Mouse (Mus musculus) CH12.LX (cell line): ENCODE results near the gene Limd1. TPM values are rescaled to one million over a fixed set of nuclear protein-coding genes. Genes with fewer than 3 reads are reported as not detected.

ENCODE experiments used
- DNase-seq: peaks from one replicate; pipeline ENCODE4 v3.0.0-alpha.2; 2013; ENCODE audit errors: extremely low read depth
- H3K27ac ChIP-seq: 2 replicates; pipeline ENCODE4 v1.5.1; 2012; ENCODE audit warnings: low read depth, mild to moderate bottlenecking, control low read depth, moderate library complexity; ENCODE audit not compliant: insufficient read depth
- H3K27me3 ChIP-seq: replicated peaks from 2 replicates; pipeline ENCODE3; 2012; ENCODE audit warnings: inconsistent platforms
- H3K36me3 ChIP-seq, 2 experiments: replicated peaks in 1 of 2; 2 replicates each; pipeline versions ENCODE3 to v1.6.1; 2012; ENCODE audit warnings: inconsistent platforms in 1 of 2, low read length in 1 of 2, mild to moderate bottlenecking in 1 of 2, mixed read lengths in 1 of 2, moderate library complexity in 1 of 2; ENCODE audit not compliant: control insufficient read depth in 1 of 2, insufficient read depth in 1 of 2
- H3K4me1 ChIP-seq, 2 experiments: 2 replicates each; pipeline ENCODE4 v1.6.1; 2012; ENCODE audit warnings: inconsistent platforms in 1 of 2, moderate library complexity in 1 of 2; ENCODE audit not compliant: insufficient read depth in 2 of 2, control insufficient read depth in 1 of 2
- H3K4me2 ChIP-seq: 2 replicates; pipeline ENCODE4 v1.6.1; 2012; ENCODE audit warnings: low read depth, mild to moderate bottlenecking, control low read depth; ENCODE audit not compliant: poor library complexity, insufficient read depth, severe bottlenecking
- H3K4me3 ChIP-seq, 3 experiments: fragments of 150-350 bp in 1 of 3; sonication (generic) in 1 of 3; replicated peaks in 1 of 3; 2 replicates each; pipeline versions ENCODE3 to v1.5.1; 2011 to 2012; ENCODE audit warnings: low read depth in 2 of 3, low read length in 2 of 3, mild to moderate bottlenecking in 2 of 3, moderate library complexity in 2 of 3, control low read depth in 1 of 3, improper control_type of control experiment in 1 of 3, inconsistent platforms in 1 of 3, mixed read lengths in 1 of 3; ENCODE audit not compliant: poor library complexity in 1 of 3
- H3K79me2 ChIP-seq: replicated peaks from 2 replicates; pipeline ENCODE4 v1.6.1; 2012; ENCODE audit warnings: mild to moderate bottlenecking, moderate library complexity; ENCODE audit not compliant: control insufficient read depth, poor library complexity, insufficient read depth, severe bottlenecking; ENCODE audit errors: extremely low read depth
- H3K9ac ChIP-seq: 2 replicates; pipeline ENCODE4 v1.6.1; 2012; ENCODE audit warnings: low read depth, mild to moderate bottlenecking, control low read depth, moderate library complexity; ENCODE audit not compliant: insufficient read depth
- H3K9me3 ChIP-seq: replicated peaks from 2 replicates; pipeline ENCODE3; 2012; ENCODE audit warnings: low read length, inconsistent platforms, mixed read lengths
- BHLHE40 ChIP-seq: IDR thresholded peaks from 2 replicates; pipeline ENCODE4 v1.6.1; 2011; ENCODE audit warnings: mild to moderate bottlenecking, low read depth, low read length, improper control_type of control experiment
- CHD2 ChIP-seq: IDR thresholded peaks from 2 replicates; pipeline ENCODE4 v1.6.1; 2011; ENCODE audit warnings: low read length, improper control_type of control experiment
- CTCF ChIP-seq, 2 experiments: IDR thresholded peaks in 1 of 2; conservative IDR thresholded peaks in 1 of 2; 2 replicates each; pipeline ENCODE4 v1.5.1; 2011 to 2012; ENCODE audit warnings: low read depth in 2 of 2, low read length in 2 of 2, improper control_type of control experiment in 1 of 2, inconsistent platforms in 1 of 2, mild to moderate bottlenecking in 1 of 2, moderate library complexity in 1 of 2
- HCFC1 ChIP-seq: IDR thresholded peaks from 2 replicates; pipeline ENCODE4 v1.6.1; 2012; ENCODE audit warnings: low read depth, mild to moderate bottlenecking, inconsistent platforms, low read length, improper control_type of control experiment
- IRF4 ChIP-seq: IDR thresholded peaks from 2 replicates; pipeline ENCODE4 v1.6.1; 2014; ENCODE audit warnings: low read depth, mild to moderate bottlenecking, inconsistent platforms, low read length, improper control_type of control experiment
- JUN ChIP-seq: IDR thresholded peaks from 2 replicates; pipeline ENCODE4 v1.6.1; 2011; ENCODE audit warnings: low read depth, mild to moderate bottlenecking, low read length, improper control_type of control experiment, moderate library complexity; ENCODE audit not compliant: insufficient read depth
- JUND ChIP-seq: conservative IDR thresholded peaks from 2 replicates; pipeline ENCODE4 v1.6.1; 2011; ENCODE audit warnings: low read depth, low read length, improper control_type of control experiment
- MAX ChIP-seq: IDR thresholded peaks from 2 replicates; pipeline ENCODE4 v1.6.1; 2011; ENCODE audit warnings: low read length, improper control_type of control experiment
- MAZ ChIP-seq: IDR thresholded peaks from 2 replicates; pipeline ENCODE4 v1.6.1; 2012; ENCODE audit warnings: low read depth, mild to moderate bottlenecking, inconsistent platforms, low read length, improper control_type of control experiment, moderate library complexity
- MEF2A ChIP-seq: IDR thresholded peaks from 2 replicates; pipeline ENCODE4 v1.6.1; 2014; ENCODE audit warnings: low read depth, mild to moderate bottlenecking, inconsistent platforms, low read length, improper control_type of control experiment, borderline replicate concordance
- MXI1 ChIP-seq: IDR thresholded peaks from 2 replicates; pipeline ENCODE4 v1.6.1; 2011; ENCODE audit warnings: mild to moderate bottlenecking, low read depth, low read length, improper control_type of control experiment
- MYC ChIP-seq: IDR thresholded peaks from 2 replicates; pipeline ENCODE4 v1.6.1; 2011; ENCODE audit warnings: low read depth, mild to moderate bottlenecking, improper control_type of control experiment, low read length
- RAD21 ChIP-seq: IDR thresholded peaks from 2 replicates; pipeline ENCODE4 v1.6.1; 2011; ENCODE audit warnings: low read depth, mild to moderate bottlenecking, low read length, improper control_type of control experiment, moderate library complexity
- SMC3 ChIP-seq: IDR thresholded peaks from 2 replicates; pipeline ENCODE4 v1.6.1; 2011; ENCODE audit warnings: low read depth, low read length, improper control_type of control experiment
- TCF12 ChIP-seq: IDR thresholded peaks from 2 replicates; pipeline ENCODE4 v1.6.1; 2014; ENCODE audit warnings: low read depth, mild to moderate bottlenecking, inconsistent platforms, low read length, improper control_type of control experiment
- UBTF ChIP-seq: IDR thresholded peaks from 2 replicates; pipeline ENCODE4 v1.6.1; 2012; ENCODE audit warnings: low read depth, mild to moderate bottlenecking, inconsistent platforms, low read length, improper control_type of control experiment, moderate library complexity
- USF1 ChIP-seq: IDR thresholded peaks from 2 replicates; pipeline ENCODE4 v1.6.1; 2014; ENCODE audit warnings: low read depth, mild to moderate bottlenecking, inconsistent platforms, low read length, improper control_type of control experiment
- USF2 ChIP-seq: conservative IDR thresholded peaks from 2 replicates; pipeline ENCODE4 v1.6.1; 2011; ENCODE audit warnings: low read depth, low read length, improper control_type of control experiment
- ZC3H11A ChIP-seq: IDR thresholded peaks from 2 replicates; pipeline ENCODE4 v1.6.1; 2012; ENCODE audit warnings: low read depth, mild to moderate bottlenecking, inconsistent platforms, low read length, improper control_type of control experiment
- ZKSCAN1 ChIP-seq: IDR thresholded peaks from 2 replicates; pipeline ENCODE4 v1.6.1; 2012; ENCODE audit warnings: low read depth, inconsistent platforms, low read length, improper control_type of control experiment, borderline replicate concordance
- ZNF384 ChIP-seq: IDR thresholded peaks from 2 replicates; pipeline ENCODE4 v1.6.1; 2012; ENCODE audit warnings: low read depth, low read length, improper control_type of control experiment, inconsistent platforms
- dilution Hi-C: fragments of 300-500 bp; cut with MboI; formaldehyde crosslinking; loops from 2 replicates; pipeline ENCODE4 v1.14.3; 2020; ENCODE audit warnings: low sequenced_read_pairs; ENCODE audit not compliant: extremely low pct_unique_long_range_greater_than_20kb, extremely low pct_ligation_motif_present
- in situ Hi-C: fragments of 300-500 bp; cut with MboI; formaldehyde crosslinking; loops from 3 replicates; pipeline ENCODE4 v1.14.3; 2019; ENCODE audit warnings: low sequenced_read_pairs, low pct_ligation_motif_present, low pct_unique_long_range_greater_than_20kb, mixed read lengths
- polyA plus RNA-seq: library from polyadenylated mRNA; unstranded; fragments of >175 nt; gene quantifications from 2 replicates; pipeline ENCODE4 v1.2.1, GENCODE M21; 2012; ENCODE audit warnings: low read depth; ENCODE audit not compliant: insufficient read length
- total RNA-seq, 2 experiments: library from RNA; depleted of rRNA; stranded (reverse); fragments of 300-350 nt in 1 of 2; fragments of >200 nt in 1 of 2; gene quantifications; 2 replicates each; pipeline ENCODE4 v1.2.3; 2012 to 2014

The Limd1 gene
- total and polyA plus RNA-seq, 3 experiments: 52.7 to 64.5 (median 60.5) TPM

DNA sequence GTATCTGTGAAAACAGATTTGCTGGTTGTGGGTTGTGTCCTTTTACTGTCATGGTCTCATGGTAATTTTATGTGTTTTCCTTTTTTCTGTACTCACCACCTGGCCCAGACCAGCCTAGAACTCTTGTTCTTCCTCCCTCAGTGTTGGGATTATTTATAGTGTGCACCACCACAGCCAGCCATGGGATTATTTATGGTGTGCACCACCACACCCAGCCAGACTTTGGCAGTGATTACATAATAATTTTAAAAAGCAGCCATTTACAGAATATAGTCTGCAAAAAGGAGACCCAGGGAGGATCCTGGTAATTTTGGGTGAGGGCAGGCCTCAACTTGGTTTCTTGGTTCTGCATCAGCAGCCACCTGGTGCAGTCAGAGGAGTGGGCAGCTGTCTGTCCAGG is 29.9 kb upstream of the Limd1 start:
- no peak for DNase-seq
- no peaks in the 10 kb centered on the region for H3K27me3 ChIP-seq
- no peak overlapping the region for H3K27ac ChIP-seq
- in situ Hi-C loops (no loop called here), dilution Hi-C loops (no loop called here)
- no peak overlapping the region for H3K4me3 ChIP-seq
- no peaks in the 10 kb centered on the region for H3K9me3 ChIP-seq
- peaks cover 17 to 58% of the 10 kb centered on the region in 2 experiments for H3K36me3 ChIP-seq
- H3K9ac ChIP-seq: no peak overlapping the region
- TF ChIP-seq MAZ: no peak
- no peak for TF ChIP-seq CHD2
- TF ChIP-seq RAD21: no peak
- no peak for TF ChIP-seq USF1
- no peak for TF ChIP-seq MXI1
- TF ChIP-seq JUND: no peak
- no peak for TF ChIP-seq USF2
- TF ChIP-seq SMC3: no peak
- TF ChIP-seq HCFC1: no peak
- TF ChIP-seq IRF4: no peak
- no peak overlapping the region for H3K4me2 ChIP-seq
- H3K79me2 ChIP-seq: no peaks in the 10 kb centered on the region
- H3K4me1 ChIP-seq: peaks cover 0 to 10% of the 10 kb centered on the region in 2 experiments; a peak in 1 of 4 replicates

DNA sequence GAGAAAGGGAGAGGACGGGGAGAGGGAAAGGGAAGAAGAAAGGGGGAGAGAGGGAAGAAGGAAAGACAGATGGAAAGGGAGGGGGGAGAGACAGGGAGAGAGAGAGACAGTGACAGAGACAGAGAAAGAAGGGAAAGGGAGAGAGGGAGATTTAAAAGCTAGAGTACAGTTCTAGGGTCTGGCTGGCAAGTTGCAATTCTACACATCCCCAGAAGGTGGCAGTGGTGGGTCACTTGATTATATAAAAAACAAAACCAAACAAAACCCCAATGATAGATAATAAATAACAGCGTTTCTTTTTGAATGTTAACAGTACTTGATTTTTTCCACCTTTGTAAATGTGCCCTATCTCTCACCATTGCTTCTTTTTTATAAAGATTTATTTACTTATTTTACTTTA is 28.3 kb upstream of the Limd1 start:
- TF ChIP-seq SMC3 (peak; percentile 83), BHLHE40 (no peak), JUN (no peak), ZKSCAN1 (no peak), MAX (no peak), MEF2A (no peak), ZC3H11A (peak; percentile 51; the same call in 1 of the 2 replicates), UBTF (no peak), RAD21 (peak; percentile 85), USF2 (no peak), TCF12 (no peak), ZNF384 (peak; percentile 65), MAZ (no peak), JUND (no peak), MYC (no peak), CTCF (conservative IDR thresholded peaks at IDR 0.05 in 1 of 2, IDR thresholded peaks at IDR 0.05 in 1 of 2; ENCODE audit: low read depth in 2 of 2, low read length in 2 of 2) (peak; percentile 88 to 94)
- Histone ChIP-seq H3K36me3 (peaks cover 29 to 64% of the 10 kb centered on the region in 2 experiments), H3K27ac (no peak overlapping the region), H3K4me2 (no peak overlapping the region), H3K9me3 (no peaks in the 10 kb centered on the region), H3K9ac (no peak overlapping the region), H3K4me3 (no peak overlapping the region), H3K27me3 (no peaks in the 10 kb centered on the region), H3K79me2 (no peaks in the 10 kb centered on the region), H3K4me1 (peaks cover 0 to 25% of the 10 kb centered on the region in 2 experiments; a peak in 2 of 4 replicates)
- DNase-seq: peak; percentile 61
- in situ Hi-C loops: loop anchor here (10.0 kb wide), 1 partner anchor 295 kb away; the partner anchor contains the start of gene Clec3b
- dilution Hi-C loops: no loop called here
